Comparison of ENCODE assay signal across 8 mouse cellular contexts in the genomic region with DNA sequence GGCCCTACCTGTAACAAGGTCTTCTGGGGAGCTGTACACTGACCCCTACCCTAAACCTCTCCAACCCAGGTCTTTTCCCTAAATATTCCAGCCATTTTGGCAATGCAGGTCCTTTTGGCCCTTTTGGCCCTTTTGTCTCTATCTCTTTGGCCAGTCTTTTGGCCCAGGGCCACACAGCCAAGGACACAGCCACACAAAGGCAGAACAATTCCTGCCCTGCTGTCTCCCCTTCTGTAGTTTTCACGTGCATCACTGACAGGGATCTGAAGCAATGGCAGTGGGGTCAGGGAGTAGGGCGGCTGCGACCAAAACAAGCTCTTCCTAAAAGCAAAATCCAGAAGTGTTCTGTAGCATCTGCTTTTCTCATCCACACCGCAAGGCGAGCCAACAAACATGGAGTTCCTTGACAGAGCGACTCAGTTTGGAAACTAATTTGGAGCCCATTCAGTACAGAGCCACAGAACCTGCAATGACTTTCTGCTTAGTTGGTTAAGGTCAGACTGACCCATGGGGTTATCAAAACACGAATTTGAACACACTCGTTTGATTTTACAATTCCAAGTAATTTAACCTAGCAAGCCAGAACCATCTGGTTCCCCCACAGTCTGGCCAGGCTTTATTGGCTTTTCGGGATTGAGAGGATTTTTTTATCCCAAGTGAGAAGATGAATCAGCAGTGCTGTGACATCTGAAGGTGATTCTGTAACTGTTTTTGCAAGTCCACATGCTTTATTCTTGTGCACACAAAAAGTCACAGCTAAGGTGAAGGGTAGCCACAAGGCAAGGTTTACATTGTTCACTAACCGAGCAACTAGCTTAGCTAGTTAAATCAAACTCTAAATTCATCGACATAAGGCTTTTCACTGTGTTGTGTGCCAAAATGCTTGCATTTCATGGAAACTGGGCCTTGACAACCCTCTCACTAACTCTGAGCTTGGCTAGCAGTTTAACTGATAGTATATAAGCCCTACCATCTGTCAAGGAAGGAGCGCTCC. TPM values are rescaled to one million over a fixed set of nuclear protein-coding genes. Genes with fewer than 3 reads are reported as not detected.
DNase-seq lines count a peak whose midpoint lies in the region; ATAC-seq lines count a peak whose summit lies in the region.

No protein-coding gene starts in this region.

- no peaks in the 10 kb centered on the region for H3K9me3 ChIP-seq in embryonic facial prominence, embryonic 14.5 days (ENCODE audit: control insufficient read depth, low read length)
- no peaks in the 10 kb centered on the region for H3K9me3 ChIP-seq in embryonic facial prominence, embryonic 10.5 days

- WGBS in embryonic facial prominence, embryonic 14.5 days: 56% methylated on average over 12 of the region's 12 CpGs
- 61% methylated on average over 12 of the region's 12 CpGs for WGBS in embryonic facial prominence, embryonic 10.5 days

- no peak overlapping the region for H3K9ac ChIP-seq in embryonic facial prominence, embryonic 14.5 days (ENCODE audit: low read depth, low read length)

- H3K27me3 ChIP-seq in embryonic facial prominence, embryonic 14.5 days (replicated peaks; ENCODE audit: control insufficient read depth, insufficient read depth, low read length): no peaks in the 10 kb centered on the region
- no peaks in the 10 kb centered on the region for H3K27me3 ChIP-seq in embryonic facial prominence, embryonic 10.5 days (replicated peaks; ENCODE audit: low read depth, poor library complexity, severe bottlenecking)

- ATAC-seq in embryonic facial prominence, embryonic 14.5 days (ENCODE audit: low read depth): no peak

- H3K4me2 ChIP-seq in embryonic facial prominence, embryonic 14.5 days (ENCODE audit: low read depth, low read length): no peak overlapping the region

- no peak overlapping the region; the same call in 1 of the 2 replicates for H3K27ac ChIP-seq in embryonic facial prominence, embryonic 14.5 days (replicated peaks; ENCODE audit: low read depth, low read length)
- no peak overlapping the region for H3K27ac ChIP-seq in embryonic facial prominence, embryonic 10.5 days (replicated peaks)

- peak; percentile 17 for DNase-seq in embryonic facial prominence, embryonic 14.5 days (ENCODE audit: low spot score)
- no peak for DNase-seq in embryonic facial prominence, embryonic 10.5 days (ENCODE audit: low spot score)
- DNase-seq in adrenal gland, postnatal 36 days: peak; percentile 63
- peak; percentile 20 to 59 for DNase-seq in frontal cortex, adult 2 months (ENCODE audit: extremely low spot score in 1 of 2, low spot score in 1 of 2)
- DNase-seq in left cerebral cortex, adult 9 months (ENCODE audit: low spot score in 2 of 2): peak; percentile 35 to 53
- DNase-seq in retina, embryonic 14.5 days (ENCODE audit: low spot score): no peak
- no peak for DNase-seq in heart, postnatal 4 days
- DNase-seq in spleen, adult 12 weeks (ENCODE audit: low spot score): no peak

- H3K36me3 ChIP-seq in embryonic facial prominence, embryonic 14.5 days (ENCODE audit: control insufficient read depth, insufficient read depth, low read length): no peaks in the 10 kb centered on the region
- no peaks in the 10 kb centered on the region for H3K36me3 ChIP-seq in embryonic facial prominence, embryonic 10.5 days (replicated peaks)

- no peaks in the 10 kb centered on the region for H3K4me1 ChIP-seq in embryonic facial prominence, embryonic 14.5 days (ENCODE audit: control insufficient read depth, insufficient read depth, low read length)
- peaks cover 10% of the 10 kb centered on the region for H3K4me1 ChIP-seq in embryonic facial prominence, embryonic 10.5 days

- no peak overlapping the region for H3K4me3 ChIP-seq in embryonic facial prominence, embryonic 14.5 days (ENCODE audit: low read depth, low read length)
- no peak overlapping the region for H3K4me3 ChIP-seq in embryonic facial prominence, embryonic 10.5 days

RNA-seq across cellular contexts. Expression of a gene that starts 36.8 kb away (rescaled TPM):
- 0.25 and 0.46 TPM in 2 replicates for polyA plus RNA-seq in embryonic facial prominence, embryonic 14.5 days (2014; fragmentation: Nextera tagmentation; extraction: Ambion mirVana)
- 0.09 and 0.28 TPM in 2 replicates for polyA plus RNA-seq in embryonic facial prominence, embryonic 10.5 days (2016; fragmentation: Nextera tagmentation; extraction: Ambion mirVana)
- not detected for total RNA-seq in adrenal gland, postnatal 36 days (2021)
- 0.15 and 0.20 TPM in 2 replicates for polyA plus RNA-seq in frontal cortex, adult 2 months (2012; rRNA removed)
- total RNA-seq in heart, postnatal 4 days (2021): under 1 TPM; 0.09 to 0.12 TPM

RNA-seq across cellular contexts. Expression of a gene that starts 37.0 kb away (rescaled TPM):
- 37.1 and 40.6 TPM in 2 replicates for polyA plus RNA-seq in embryonic facial prominence, embryonic 14.5 days (2014; fragmentation: Nextera tagmentation; extraction: Ambion mirVana)
- polyA plus RNA-seq in embryonic facial prominence, embryonic 10.5 days (2016; fragmentation: Nextera tagmentation; extraction: Ambion mirVana): 63.1 and 63.4 TPM in 2 replicates
- 10 to 100 TPM; 11.4 to 28.0 TPM for total RNA-seq in adrenal gland, postnatal 36 days (2021)
- 26.6 and 27.2 TPM in 2 replicates for polyA plus RNA-seq in frontal cortex, adult 2 months (2012; rRNA removed)
- total RNA-seq in heart, postnatal 4 days (2021): 10 to 100 TPM; 17.6 to 17.7 TPM

Comparison
In these comparisons a context has a peak if more than half of its experiments do, and no peak if none do; other contexts are left out.
1. DNase-seq: peak in embryonic facial prominence, embryonic 14.5 days (single experiment), adrenal gland, postnatal 36 days (2 of 2), frontal cortex, adult 2 months (2 of 2) and left cerebral cortex, adult 9 months (2 of 2); none in embryonic facial prominence, embryonic 10.5 days (single experiment), retina, embryonic 14.5 days (single experiment), heart, postnatal 4 days (single experiment) and spleen, adult 12 weeks (single experiment).